Mouse (Mus musculus) embryo, embryonic 10 days (tissue): ENCODE measurements around the gene Acbd4.
A peak's percentile ranks its signal among the peaks of the same experiment; 100 is the strongest.

ENCODE experiments used
- DNase-seq: peaks from one replicate; pipeline ENCODE4 v3.0.0-alpha.2; 2015; ENCODE audit warnings: low spot score

Gene Acbd4

GRCm38 (mm10) chr11:103142441-103143182, 41.1 kb downstream of the Acbd4 start:
- peak; percentile 45 for DNase-seq

GRCm38 (mm10) chr11:103144309-103145285, 43.1 kb downstream of the Acbd4 start:
- DNase-seq = no peak

- DNase-seq = no peak
Measured at GRCm38 (mm10) chr11:103146386-103146785, 44.9 kb downstream of the Acbd4 start.

GRCm38 (mm10) chr11:103147766-103148165, 46.3 kb downstream of the Acbd4 start:
- DNase-seq = no peak

- DNase-seq = no peak
Measured at GRCm38 (mm10) chr11:103149771-103150170, 48.3 kb downstream of the Acbd4 start.

- peak; percentile 96 for DNase-seq
Measured at GRCm38 (mm10) chr11:103158621-103159478, 57.4 kb downstream of the Acbd4 start.

GRCm38 (mm10) chr11:103160738-103161137, 59.3 kb downstream of the Acbd4 start:
- DNase-seq = no peak

- DNase-seq = no peak
Measured at GRCm38 (mm10) chr11:103161449-103161848, 60.0 kb downstream of the Acbd4 start.
